Mouse (Mus musculus): Measurements from ENCODE around the gene Pla2r1. TPM values are rescaled to one million over a fixed set of nuclear protein-coding genes. Genes with fewer than 3 reads are reported as not detected.

Gene Pla2r1
- polyA plus RNA-seq (2021; fragmentation: Nextera tagmentation), result 0.03 and 0.16 TPM in 2 replicates
- long read RNA-seq, experiment 1, result 0 reads
- long read RNA-seq, experiment 2, result 0 reads

GRCm38 (mm10) chr2:60552902-60553682 lies at the start of gene Pla2r1:
Pla2r1 (minus strand) TSS chr2:60553308.

GRCm38 (mm10) chr2:60382858-60383669 lies 170.0 kb downstream of the Pla2r1 start, which contains the start of gene Ly75:
Ly75 (minus strand) TSS chr2:60383303.

Other genes starting within 250 kb of the Pla2r1 start
- 0.20 and 0.36 TPM in 2 replicates for gene Ly75, start 170.0 kb downstream of the Pla2r1 start, polyA plus RNA-seq (2021; fragmentation: Nextera tagmentation)
- 0.25 TPM in 1 of 2 replicates, not detected in the other for gene Itgb6, start 169.3 kb upstream of the Pla2r1 start, polyA plus RNA-seq (2021; fragmentation: Nextera tagmentation)